Mouse (Mus musculus): ENCODE measurements around the gene Ahsa1. TPM values are rescaled to one million over a fixed set of nuclear protein-coding genes. Genes with fewer than 3 reads are reported as not detected.

The Ahsa1 gene
- polyA plus RNA-seq, 1 experiment from 2014 or later = 101 TPM

DNA sequence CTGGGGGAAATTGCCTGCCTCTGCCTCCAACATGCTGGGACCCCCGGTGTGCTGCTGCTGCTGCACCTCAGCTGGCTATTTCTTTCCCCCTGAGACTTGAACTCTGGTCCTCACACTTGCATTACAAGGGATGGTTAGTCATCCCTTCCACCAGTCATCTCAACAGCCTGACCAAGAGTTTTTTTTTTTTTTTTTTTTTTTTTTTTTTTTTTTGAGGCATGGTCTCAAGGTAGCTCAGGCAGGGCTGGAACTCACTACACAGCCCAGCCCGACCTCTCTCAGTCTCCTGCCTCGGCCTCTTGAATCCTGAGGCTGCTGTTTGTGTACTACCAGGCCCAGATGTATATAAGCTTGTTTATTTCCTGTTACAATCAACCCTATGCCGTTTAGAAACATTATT is 18.0 kb downstream of the Ahsa1 start:
- no peak overlapping the region for H3K9ac ChIP-seq (replicated peaks; ENCODE audit: low read depth)

DNA sequence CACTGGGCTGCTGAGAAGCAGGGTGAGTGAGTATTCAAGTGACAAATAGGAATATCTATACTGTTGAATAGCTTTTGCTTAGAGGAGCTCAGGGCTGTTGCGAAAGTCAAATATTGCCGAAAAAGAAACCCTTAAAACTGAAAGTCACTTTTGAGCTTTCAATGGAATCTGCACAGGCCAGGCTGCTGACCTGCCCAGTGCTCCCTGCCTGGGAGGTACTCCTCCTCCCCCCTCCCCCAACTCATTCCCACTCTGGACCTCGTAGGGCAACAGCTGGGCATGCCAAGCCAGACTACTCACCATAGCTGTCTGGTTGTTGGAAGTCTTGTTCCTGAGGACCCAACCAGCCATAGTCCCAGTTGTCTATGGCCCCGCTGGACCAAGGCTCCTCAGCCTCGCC is 18.4 kb downstream of the Ahsa1 start:
- Histone ChIP-seq H3K4me1 (ENCODE audit: insufficient read depth, low read depth, low read length) (no peaks in the 10 kb centered on the region), H3K9ac (replicated peaks; ENCODE audit: low read depth) (no peak overlapping the region), H3K4me3 (ENCODE audit: low read depth, low read length) (no peak overlapping the region), H3K9me3 (ENCODE audit: low read length) (no peaks in the 10 kb centered on the region), H3K36me3 (ENCODE audit: insufficient read depth, low read length) (no peaks in the 10 kb centered on the region), H3K27ac (ENCODE audit: low read length) (peak overlapping the region; percentile 62), H3K27me3 (replicated peaks; ENCODE audit: insufficient read depth, low read length) (no peaks in the 10 kb centered on the region), H3K4me2 (replicated peaks; ENCODE audit: low read depth, low read length) (no peak overlapping the region)
- WGBS = 56% methylated on average over 5 of the region's 5 CpGs
- TF ChIP-seq CTCF (IDR thresholded peaks at IDR 0.05) = no peak
- no peak for TF ChIP-seq EP300 (IDR thresholded peaks at IDR 0.05)
- DNase-seq (ENCODE audit: low spot score) (peak; percentile 77), ATAC-seq (peak; percentile 62)

More for the DNA sequence above, 18.0 kb downstream of the Ahsa1 start:
- WGBS = 53% methylated on average over 4 of the region's 4 CpGs
- ATAC-seq (no peak), DNase-seq (ENCODE audit: low spot score) (no peak)
- H3K4me3 ChIP-seq (ENCODE audit: low read depth, low read length) = no peak overlapping the region
- no peak for TF ChIP-seq EP300 (IDR thresholded peaks at IDR 0.05)
- no peak for TF ChIP-seq CTCF (IDR thresholded peaks at IDR 0.05)
- peak overlapping the region; percentile 62; the same call in 1 of the 2 replicates for H3K27ac ChIP-seq (ENCODE audit: low read length)
- H3K4me1 ChIP-seq (ENCODE audit: insufficient read depth, low read depth, low read length) = no peaks in the 10 kb centered on the region
- H3K9me3 ChIP-seq (ENCODE audit: low read length) = no peaks in the 10 kb centered on the region
- no peaks in the 10 kb centered on the region for H3K36me3 ChIP-seq (ENCODE audit: insufficient read depth, low read length)
- no peaks in the 10 kb centered on the region for H3K27me3 ChIP-seq (replicated peaks; ENCODE audit: insufficient read depth, low read length)
- H3K4me2 ChIP-seq (replicated peaks; ENCODE audit: low read depth, low read length) = no peak overlapping the region

DNA sequence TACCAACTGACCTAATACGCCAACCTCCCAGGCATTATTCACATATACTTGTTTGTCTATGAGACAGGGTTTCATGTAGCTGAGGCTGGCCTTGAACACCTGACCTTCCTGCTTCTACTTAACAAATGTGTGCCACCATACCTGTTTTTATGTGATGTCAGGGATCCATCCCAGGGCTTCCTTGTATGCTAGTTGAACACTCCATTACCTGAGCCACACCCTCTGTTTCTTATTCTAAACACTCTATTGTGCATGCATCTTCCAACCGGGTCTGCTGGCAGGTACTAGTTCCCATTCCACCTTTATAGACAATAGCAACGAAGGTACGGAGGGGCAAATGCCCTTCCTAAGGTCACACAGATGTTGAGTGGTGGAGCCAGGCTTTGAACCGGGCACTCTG is 22.8 kb downstream of the Ahsa1 start:
- Histone ChIP-seq H3K36me3 (ENCODE audit: insufficient read depth, low read length) (no peaks in the 10 kb centered on the region), H3K9ac (replicated peaks; ENCODE audit: low read depth) (no peak overlapping the region), H3K4me2 (replicated peaks; ENCODE audit: low read depth, low read length) (no peak overlapping the region), H3K4me3 (ENCODE audit: low read depth, low read length) (no peak overlapping the region), H3K4me1 (ENCODE audit: insufficient read depth, low read depth, low read length) (no peaks in the 10 kb centered on the region), H3K9me3 (ENCODE audit: low read length) (no peaks in the 10 kb centered on the region), H3K27ac (ENCODE audit: low read length) (no peak overlapping the region), H3K27me3 (replicated peaks; ENCODE audit: insufficient read depth, low read length) (no peaks in the 10 kb centered on the region)
- 90% methylated on average over 5 of the region's 5 CpGs for WGBS
- no peak for TF ChIP-seq EP300 (IDR thresholded peaks at IDR 0.05)
- TF ChIP-seq CTCF (IDR thresholded peaks at IDR 0.05) = no peak
- DNase-seq (ENCODE audit: low spot score) (no peak), ATAC-seq (no peak)

DNA sequence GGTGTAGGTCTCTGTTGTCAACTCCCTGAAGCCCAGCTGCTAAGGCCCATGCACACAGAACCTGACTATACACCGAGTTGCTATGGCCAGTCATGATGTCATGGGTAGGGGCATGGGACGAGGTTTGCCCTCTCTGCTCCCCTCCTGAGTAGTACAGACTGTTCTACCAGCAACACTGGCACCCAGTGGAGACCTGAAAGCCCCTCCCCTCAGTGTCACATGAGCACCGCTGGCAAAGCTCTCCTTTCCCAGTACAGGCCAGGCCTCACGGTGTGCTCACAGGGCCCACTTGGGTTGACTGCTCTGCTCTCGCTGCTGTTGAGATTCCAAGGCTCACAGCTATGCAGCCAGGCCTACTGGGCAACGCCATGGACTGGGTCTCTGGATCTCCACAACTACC is 27.7 kb downstream of the Ahsa1 start:
- peak; percentile 89 for ATAC-seq
- Histone ChIP-seq H3K4me2 (replicated peaks; ENCODE audit: low read depth, low read length) (no peak overlapping the region), H3K27me3 (replicated peaks; ENCODE audit: insufficient read depth, low read length) (no peaks in the 10 kb centered on the region), H3K27ac (ENCODE audit: low read length) (no peak overlapping the region), H3K36me3 (ENCODE audit: insufficient read depth, low read length) (no peaks in the 10 kb centered on the region), H3K4me3 (ENCODE audit: low read depth, low read length) (no peak overlapping the region), H3K9ac (replicated peaks; ENCODE audit: low read depth) (no peak overlapping the region), H3K4me1 (ENCODE audit: insufficient read depth, low read depth, low read length) (no peaks in the 10 kb centered on the region), H3K9me3 (ENCODE audit: low read length) (no peaks in the 10 kb centered on the region)
- peak; percentile 55 for DNase-seq (ENCODE audit: low spot score)
- TF ChIP-seq EP300 (IDR thresholded peaks at IDR 0.05) = no peak
- no peak for TF ChIP-seq CTCF (IDR thresholded peaks at IDR 0.05)
- 47% methylated on average over 6 of the region's 6 CpGs for WGBS

DNA sequence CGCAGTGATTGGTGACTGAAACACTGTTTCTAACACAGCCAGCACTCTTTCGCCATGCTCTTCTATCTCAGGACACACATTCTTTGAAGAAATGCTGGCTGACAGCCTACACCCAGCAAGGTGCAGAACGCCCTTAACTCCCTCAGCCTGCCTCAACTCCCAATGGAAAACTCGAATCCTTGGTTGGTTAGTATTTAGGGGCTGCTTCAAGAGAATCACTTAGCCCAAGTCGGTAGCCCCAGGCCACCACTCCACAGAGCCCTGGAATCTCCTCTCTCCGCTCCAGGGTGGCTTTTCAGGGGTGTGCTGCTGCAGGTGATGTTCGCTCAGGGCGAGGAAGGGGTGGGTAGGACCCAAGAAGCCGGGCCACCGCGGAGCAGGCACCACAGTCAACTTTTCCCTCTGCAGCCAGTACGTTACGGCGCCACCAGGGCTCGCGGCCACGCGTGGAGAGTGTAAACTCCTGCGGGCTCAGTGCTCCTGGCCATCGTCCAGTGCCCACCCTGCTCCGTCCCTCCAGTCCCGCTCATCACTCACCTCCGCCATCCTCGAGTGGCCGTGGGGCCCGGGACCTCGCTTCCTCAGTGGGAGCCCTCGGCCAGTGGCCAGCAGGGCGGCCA is 32.9 kb downstream of the Ahsa1 start:
- no peak; the same call in none of the 2 replicates for ATAC-seq
- Histone ChIP-seq H3K4me2 (replicated peaks; ENCODE audit: low read depth, low read length) (peak overlapping the region; percentile 99), H3K36me3 (ENCODE audit: insufficient read depth, low read length) (no peaks in the 10 kb centered on the region), H3K27me3 (replicated peaks; ENCODE audit: insufficient read depth, low read length) (no peaks in the 10 kb centered on the region), H3K4me3 (ENCODE audit: low read depth, low read length) (peak overlapping the region; percentile 76), H3K9ac (replicated peaks; ENCODE audit: low read depth) (peak overlapping the region; percentile 50), H3K27ac (ENCODE audit: low read length) (no peak overlapping the region), H3K4me1 (ENCODE audit: insufficient read depth, low read depth, low read length) (peaks cover 7% of the 10 kb centered on the region), H3K9me3 (ENCODE audit: low read length) (no peaks in the 10 kb centered on the region)
- no peak for TF ChIP-seq EP300 (IDR thresholded peaks at IDR 0.05)
- TF ChIP-seq CTCF (IDR thresholded peaks at IDR 0.05) = peak; percentile 21
- 9% methylated on average over 26 of the region's 29 CpGs for WGBS
- DNase-seq (ENCODE audit: low spot score) = peak; percentile 28

DNA sequence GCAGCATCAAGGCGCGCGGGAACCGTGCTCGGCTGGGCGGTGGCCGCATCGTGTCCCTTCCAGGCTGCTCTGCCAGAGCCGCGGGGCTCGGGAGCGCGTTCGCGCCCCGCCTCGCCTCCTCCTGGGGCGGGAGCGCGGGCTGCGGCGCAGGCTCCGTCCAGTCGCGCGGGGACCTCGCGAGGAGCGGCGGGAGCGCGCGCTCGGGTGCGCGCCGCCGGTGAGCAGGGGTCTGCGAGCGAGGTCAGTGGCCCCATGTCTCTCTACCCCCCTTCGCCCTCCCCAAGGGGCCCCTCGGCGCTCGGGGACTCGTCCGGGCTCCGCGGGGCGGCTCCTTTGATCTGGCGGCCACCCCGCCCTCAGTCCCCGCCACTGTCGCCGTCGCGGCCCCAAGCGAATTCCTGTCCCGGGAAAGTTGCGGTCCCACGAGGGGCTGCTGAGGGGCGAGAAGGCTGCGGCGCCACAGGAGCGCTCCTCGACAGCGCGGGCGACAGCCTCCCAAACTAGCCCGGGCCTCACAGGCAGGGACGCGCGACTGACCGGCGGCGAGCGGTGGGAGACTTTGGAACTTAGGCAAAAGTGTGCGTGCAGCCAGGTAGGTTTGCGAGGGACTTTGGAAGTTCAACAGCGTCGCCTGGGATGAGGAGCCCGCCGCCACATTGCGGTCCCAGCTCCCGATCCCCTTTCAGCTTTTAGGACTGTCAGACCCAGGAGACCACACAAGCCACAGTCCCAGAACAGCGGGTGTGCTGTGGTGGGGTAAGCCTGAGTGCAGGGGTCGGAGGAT is 33.6 kb downstream of the Ahsa1 start, which contains the start of gene Ism2:
TSS of gene Ism2 (minus strand) at position 49 of the 784 bp plus-strand sequence.
- H3K9me3 ChIP-seq (ENCODE audit: low read length) = no peaks in the 10 kb centered on the region
- ATAC-seq (peak; percentile 80), DNase-seq (ENCODE audit: low spot score) (peak; percentile 31)
- no peaks in the 10 kb centered on the region for H3K27me3 ChIP-seq (replicated peaks; ENCODE audit: insufficient read depth, low read length)
- peak within 1 kb of the TSS; percentile 76 for H3K4me3 ChIP-seq (ENCODE audit: low read depth, low read length)
- peak within 1 kb of the TSS; percentile 99 for H3K4me2 ChIP-seq (replicated peaks; ENCODE audit: low read depth, low read length)
- no peaks in the 10 kb centered on the region for H3K36me3 ChIP-seq (ENCODE audit: insufficient read depth, low read length)
- TF ChIP-seq CTCF (IDR thresholded peaks at IDR 0.05) = no peak; the same call in 1 of the 2 replicates
- no peak for TF ChIP-seq EP300 (IDR thresholded peaks at IDR 0.05)
- under 1% methylated on average over 58 of the region's 86 CpGs for WGBS
- no peak within 1 kb of the TSS for H3K27ac ChIP-seq (ENCODE audit: low read length)
- H3K4me1 ChIP-seq (ENCODE audit: insufficient read depth, low read depth, low read length) = peaks cover 7% of the 10 kb centered on the region
- peak within 1 kb of the TSS; percentile 50 for H3K9ac ChIP-seq (replicated peaks; ENCODE audit: low read depth)
